Mouse (Mus musculus): ENCODE results near the gene Rasgef1b. TPM values are rescaled to one million over a fixed set of nuclear protein-coding genes. Genes with fewer than 3 reads are reported as not detected.

Gene Rasgef1b
- polyA plus RNA-seq, 1 experiment from 2014 or later, result 75.6 TPM

- Histone ChIP-seq H3K4me2 (ENCODE audit: low read length) (no peak overlapping the region), H3K36me3 (ENCODE audit: control insufficient read depth, insufficient read depth, low read length) (no peaks in the 10 kb centered on the region), H3K27me3 (ENCODE audit: control insufficient read depth, insufficient read depth, low read length) (no peaks in the 10 kb centered on the region), H3K27ac (replicated peaks; ENCODE audit: low read depth, low read length) (no peak overlapping the region), H3K4me3 (replicated peaks; ENCODE audit: low read depth, low read length) (no peak overlapping the region), H3K9ac (replicated peaks; ENCODE audit: low read length) (no peak overlapping the region), H3K4me1 (ENCODE audit: control insufficient read depth, insufficient read depth, low read length) (0 out of 2 replicates have a peak, but pooled peaks cover under 1% of the 10 kb centered on the region), H3K9me3 (ENCODE audit: control insufficient read depth, low read length) (no peaks in the 10 kb centered on the region; the same call in 1 of the 2 replicates)
- DNase-seq (no peak), ATAC-seq (ENCODE audit: low FRiP score, low TSS enrichment) (no peak)
- 90% methylated on average over 6 of the region's 6 CpGs for WGBS
Observed at GRCm38 (mm10) chr5:99459007-99459406, 269.9 kb downstream of the Rasgef1b start.

- ATAC-seq (ENCODE audit: low FRiP score, low TSS enrichment) (no peak), DNase-seq (no peak)
- 89% methylated on average over 3 of the region's 3 CpGs for WGBS
- no peak overlapping the region for H3K9ac ChIP-seq (replicated peaks; ENCODE audit: low read length)
- H3K36me3 ChIP-seq (ENCODE audit: control insufficient read depth, insufficient read depth, low read length), result no peaks in the 10 kb centered on the region
- no peak overlapping the region for H3K4me3 ChIP-seq (replicated peaks; ENCODE audit: low read depth, low read length)
- no peaks in the 10 kb centered on the region for H3K27me3 ChIP-seq (ENCODE audit: control insufficient read depth, insufficient read depth, low read length)
- no peak overlapping the region for H3K4me2 ChIP-seq (ENCODE audit: low read length)
- H3K27ac ChIP-seq (replicated peaks; ENCODE audit: low read depth, low read length), result no peak overlapping the region
- H3K4me1 ChIP-seq (ENCODE audit: control insufficient read depth, insufficient read depth, low read length), result peaks cover 7% of the 10 kb centered on the region
- H3K9me3 ChIP-seq (ENCODE audit: control insufficient read depth, low read length), result no peaks in the 10 kb centered on the region; the same call in 1 of the 2 replicates
Observed at GRCm38 (mm10) chr5:99457291-99457690, 271.6 kb downstream of the Rasgef1b start.

GRCm38 (mm10) chr5:99451939-99452338, 276.9 kb downstream of the Rasgef1b start:
- H3K9ac ChIP-seq (replicated peaks; ENCODE audit: low read length), result no peak overlapping the region
- ATAC-seq (ENCODE audit: low FRiP score, low TSS enrichment) (no peak), DNase-seq (no peak)
- no peaks in the 10 kb centered on the region for H3K36me3 ChIP-seq (ENCODE audit: control insufficient read depth, insufficient read depth, low read length)
- H3K9me3 ChIP-seq (ENCODE audit: control insufficient read depth, low read length), result no peaks in the 10 kb centered on the region; the same call in 1 of the 2 replicates
- H3K4me1 ChIP-seq (ENCODE audit: control insufficient read depth, insufficient read depth, low read length), result peaks cover 17% of the 10 kb centered on the region
- no peak overlapping the region for H3K4me2 ChIP-seq (ENCODE audit: low read length)
- H3K4me3 ChIP-seq (replicated peaks; ENCODE audit: low read depth, low read length), result no peak overlapping the region
- H3K27me3 ChIP-seq (ENCODE audit: control insufficient read depth, insufficient read depth, low read length), result no peaks in the 10 kb centered on the region
- WGBS, result 48% methylated on average over 2 of the region's 2 CpGs
- peak overlapping the region; percentile 21; the same call in 1 of the 2 replicates for H3K27ac ChIP-seq (replicated peaks; ENCODE audit: low read depth, low read length)

- ATAC-seq (ENCODE audit: low FRiP score, low TSS enrichment) (peak; percentile 34; the same call in 1 of the 2 replicates), DNase-seq (peak; percentile 72)
- Histone ChIP-seq H3K27me3 (ENCODE audit: control insufficient read depth, insufficient read depth, low read length) (no peaks in the 10 kb centered on the region), H3K4me3 (replicated peaks; ENCODE audit: low read depth, low read length) (no peak overlapping the region), H3K9me3 (ENCODE audit: control insufficient read depth, low read length) (no peaks in the 10 kb centered on the region; the same call in 1 of the 2 replicates), H3K4me1 (ENCODE audit: control insufficient read depth, insufficient read depth, low read length) (peaks cover 17% of the 10 kb centered on the region), H3K27ac (replicated peaks; ENCODE audit: low read depth, low read length) (peak overlapping the region; percentile 6; the same call in 1 of the 2 replicates), H3K4me2 (ENCODE audit: low read length) (no peak overlapping the region), H3K36me3 (ENCODE audit: control insufficient read depth, insufficient read depth, low read length) (no peaks in the 10 kb centered on the region), H3K9ac (replicated peaks; ENCODE audit: low read length) (no peak overlapping the region)
- WGBS, result 22% methylated on average over 5 of the region's 5 CpGs
Observed at GRCm38 (mm10) chr5:99451416-99451815, 277.4 kb downstream of the Rasgef1b start.

GRCm38 (mm10) chr5:99450994-99451393, 277.9 kb downstream of the Rasgef1b start:
- no peak overlapping the region for H3K4me3 ChIP-seq (replicated peaks; ENCODE audit: low read depth, low read length)
- DNase-seq, result no peak
- H3K36me3 ChIP-seq (ENCODE audit: control insufficient read depth, insufficient read depth, low read length), result no peaks in the 10 kb centered on the region
- ATAC-seq (ENCODE audit: low FRiP score, low TSS enrichment), result no peak
- H3K27me3 ChIP-seq (ENCODE audit: control insufficient read depth, insufficient read depth, low read length), result no peaks in the 10 kb centered on the region
- peaks cover 17% of the 10 kb centered on the region for H3K4me1 ChIP-seq (ENCODE audit: control insufficient read depth, insufficient read depth, low read length)
- H3K9me3 ChIP-seq (ENCODE audit: control insufficient read depth, low read length), result no peaks in the 10 kb centered on the region; the same call in 1 of the 2 replicates
- peak overlapping the region; percentile 6 for H3K27ac ChIP-seq (replicated peaks; ENCODE audit: low read depth, low read length)
- 51% methylated on average over 4 of the region's 4 CpGs for WGBS
- H3K4me2 ChIP-seq (ENCODE audit: low read length), result no peak overlapping the region
- H3K9ac ChIP-seq (replicated peaks; ENCODE audit: low read length), result no peak overlapping the region

GRCm38 (mm10) chr5:99450463-99450862, 278.4 kb downstream of the Rasgef1b start:
- WGBS, result 81% methylated on average over 3 of the region's 3 CpGs
- ATAC-seq (ENCODE audit: low FRiP score, low TSS enrichment), result no peak

GRCm38 (mm10) chr5:99447481-99447880, 281.4 kb downstream of the Rasgef1b start:
- Histone ChIP-seq H3K9ac (replicated peaks; ENCODE audit: low read length) (no peak overlapping the region), H3K27ac (replicated peaks; ENCODE audit: low read depth, low read length) (no peak overlapping the region), H3K9me3 (ENCODE audit: control insufficient read depth, low read length) (no peaks in the 10 kb centered on the region), H3K4me3 (replicated peaks; ENCODE audit: low read depth, low read length) (no peak overlapping the region), H3K4me2 (ENCODE audit: low read length) (no peak overlapping the region), H3K4me1 (ENCODE audit: control insufficient read depth, insufficient read depth, low read length) (peaks cover 11% of the 10 kb centered on the region), H3K27me3 (ENCODE audit: control insufficient read depth, insufficient read depth, low read length) (no peaks in the 10 kb centered on the region), H3K36me3 (ENCODE audit: control insufficient read depth, insufficient read depth, low read length) (no peaks in the 10 kb centered on the region)
- WGBS, result 93% methylated on average over 6 of the region's 6 CpGs
- no peak for DNase-seq
- ATAC-seq (ENCODE audit: low FRiP score, low TSS enrichment), result no peak

More at GRCm38 (mm10) chr5:99450463-99450862, 278.4 kb downstream of the Rasgef1b start:
- no peaks in the 10 kb centered on the region for H3K27me3 ChIP-seq (ENCODE audit: control insufficient read depth, insufficient read depth, low read length)
- H3K4me1 ChIP-seq (ENCODE audit: control insufficient read depth, insufficient read depth, low read length), result peaks cover 17% of the 10 kb centered on the region
- H3K9me3 ChIP-seq (ENCODE audit: control insufficient read depth, low read length), result no peaks in the 10 kb centered on the region
- H3K27ac ChIP-seq (replicated peaks; ENCODE audit: low read depth, low read length), result peak overlapping the region; percentile 6
- DNase-seq, result no peak
- no peak overlapping the region for H3K9ac ChIP-seq (replicated peaks; ENCODE audit: low read length)
- H3K36me3 ChIP-seq (ENCODE audit: control insufficient read depth, insufficient read depth, low read length), result no peaks in the 10 kb centered on the region
- H3K4me2 ChIP-seq (ENCODE audit: low read length), result no peak overlapping the region
- H3K4me3 ChIP-seq (replicated peaks; ENCODE audit: low read depth, low read length), result no peak overlapping the region

- Histone ChIP-seq H3K9ac (replicated peaks; ENCODE audit: low read length) (no peak overlapping the region), H3K27me3 (ENCODE audit: control insufficient read depth, insufficient read depth, low read length) (no peaks in the 10 kb centered on the region), H3K27ac (replicated peaks; ENCODE audit: low read depth, low read length) (no peak overlapping the region), H3K4me3 (replicated peaks; ENCODE audit: low read depth, low read length) (no peak overlapping the region), H3K9me3 (ENCODE audit: control insufficient read depth, low read length) (no peaks in the 10 kb centered on the region), H3K4me1 (ENCODE audit: control insufficient read depth, insufficient read depth, low read length) (no peaks in the 10 kb centered on the region), H3K4me2 (ENCODE audit: low read length) (no peak overlapping the region), H3K36me3 (ENCODE audit: control insufficient read depth, insufficient read depth, low read length) (no peaks in the 10 kb centered on the region)
- DNase-seq, result no peak
- WGBS, result 88% methylated on average over 5 of the region's 5 CpGs
- ATAC-seq (ENCODE audit: low FRiP score, low TSS enrichment), result no peak
Observed at GRCm38 (mm10) chr5:99445242-99445641, 283.6 kb downstream of the Rasgef1b start.

- H3K27me3 ChIP-seq (ENCODE audit: control insufficient read depth, insufficient read depth, low read length), result no peaks in the 10 kb centered on the region
- H3K9me3 ChIP-seq (ENCODE audit: control insufficient read depth, low read length), result no peaks in the 10 kb centered on the region
- no peak overlapping the region for H3K4me2 ChIP-seq (ENCODE audit: low read length)
- no peaks in the 10 kb centered on the region for H3K36me3 ChIP-seq (ENCODE audit: control insufficient read depth, insufficient read depth, low read length)
- H3K27ac ChIP-seq (replicated peaks; ENCODE audit: low read depth, low read length), result no peak overlapping the region
- DNase-seq (no peak), ATAC-seq (ENCODE audit: low FRiP score, low TSS enrichment) (no peak)
- no peak overlapping the region for H3K9ac ChIP-seq (replicated peaks; ENCODE audit: low read length)
- no peak overlapping the region for H3K4me3 ChIP-seq (replicated peaks; ENCODE audit: low read depth, low read length)
- no peaks in the 10 kb centered on the region for H3K4me1 ChIP-seq (ENCODE audit: control insufficient read depth, insufficient read depth, low read length)
- 60% methylated on average over 7 of the region's 7 CpGs for WGBS
Observed at GRCm38 (mm10) chr5:99444777-99445176, 284.1 kb downstream of the Rasgef1b start.

All from midbrain, embryonic 14.5 days (tissue).